Mouse (Mus musculus) right cerebral cortex, adult 18-20 months (tissue): Measurements from ENCODE around the gene Nudt16.
"Not testable (repeated sequence)": the region's sequence is repeated elsewhere in the genome, so short reads cannot be mapped to it uniquely, and the experiment has no call there.

ENCODE experiments used
- DNase-seq: peaks from one replicate; pipeline ENCODE4 v3.0.0; 2022; ENCODE audit warnings: mixed read lengths

Gene Nudt16

DNA sequence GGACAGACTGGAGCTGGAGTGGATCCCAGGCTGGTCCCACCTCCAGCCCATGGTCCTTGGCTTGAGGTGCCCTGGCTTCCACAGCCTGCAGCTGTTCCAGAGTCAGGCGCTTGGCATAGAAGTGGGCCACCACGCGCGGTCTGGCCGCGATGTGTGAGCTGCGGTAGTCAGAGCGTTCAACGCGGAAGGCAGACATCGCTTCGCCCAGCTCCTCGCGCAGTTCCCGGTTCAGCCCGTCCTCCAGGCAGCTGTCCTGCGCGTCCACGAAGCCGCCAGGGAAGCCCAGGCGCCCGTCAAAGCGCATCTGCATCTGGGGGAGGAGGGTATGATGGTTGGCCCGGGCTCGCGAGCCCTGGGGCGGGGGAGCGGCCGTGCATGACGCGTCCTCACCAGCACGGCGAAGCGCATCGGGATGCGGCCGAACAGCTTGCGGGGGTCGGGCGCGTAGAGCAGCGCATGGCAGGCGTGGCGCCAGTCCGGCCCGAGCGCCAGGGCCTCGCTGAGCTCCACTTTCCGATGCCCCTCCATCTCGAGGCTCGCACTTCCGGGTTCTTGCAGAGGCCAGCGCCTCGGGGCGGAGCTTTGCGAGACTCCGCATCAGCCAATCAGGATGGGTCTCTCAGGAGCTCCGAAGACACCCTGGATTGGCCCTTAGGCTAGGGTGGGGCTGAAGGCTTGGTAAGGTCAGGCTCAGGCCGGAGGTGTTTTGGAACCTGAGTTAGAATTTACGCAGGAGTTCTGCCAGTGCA lies at the start of gene Nudt16:
Nudt16 (minus strand) TSS at position 572 of the 749 bp plus-strand sequence.
- peak; percentile 93 for DNase-seq

DNA sequence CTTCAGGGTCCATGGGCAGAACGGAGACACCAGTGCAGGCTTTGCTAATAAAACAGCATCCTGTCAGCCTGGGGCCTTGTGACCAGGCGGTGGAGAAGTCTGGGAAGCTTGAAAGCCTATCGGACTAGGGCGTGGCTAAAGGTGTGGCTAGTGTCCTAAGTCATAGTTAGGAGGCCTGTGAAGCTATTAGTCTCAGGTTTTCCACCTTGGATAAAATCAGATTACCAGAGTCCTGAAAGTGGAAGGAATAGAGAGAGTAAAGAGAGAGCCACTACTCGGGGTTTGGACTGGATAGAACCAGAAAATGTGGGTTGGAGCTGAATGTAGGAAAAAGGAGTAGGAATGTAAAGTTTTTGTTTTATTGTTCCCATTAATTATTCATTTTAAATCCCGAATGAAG lies 13.4 kb upstream of the Nudt16 start, which contains the start of gene 1700080E11Rik:
1700080E11Rik (minus strand) TSS at position 101 of the 400 bp plus-strand sequence.
- DNase-seq = no peak

DNA sequence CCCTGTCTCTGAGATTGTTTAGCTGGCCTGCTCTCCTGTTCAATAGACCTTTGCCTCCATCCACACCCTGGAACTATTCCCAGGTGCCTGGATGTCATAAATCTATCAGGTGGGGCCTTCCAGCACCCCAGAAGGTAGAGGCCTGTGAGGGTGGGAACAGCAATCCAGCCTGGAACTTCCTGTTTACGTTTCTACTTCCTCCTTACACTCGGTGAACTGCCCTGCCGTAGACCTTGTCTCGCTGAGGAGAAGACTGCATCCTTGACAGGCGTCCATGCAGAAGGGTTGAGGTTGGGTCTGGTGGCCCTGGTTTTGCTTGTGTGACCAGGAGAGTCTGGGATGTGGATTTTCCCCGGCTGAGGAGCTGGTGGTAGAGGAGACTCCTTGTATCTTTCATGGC lies 7.6 kb upstream of the Nudt16 start:
- DNase-seq = no peak

DNA sequence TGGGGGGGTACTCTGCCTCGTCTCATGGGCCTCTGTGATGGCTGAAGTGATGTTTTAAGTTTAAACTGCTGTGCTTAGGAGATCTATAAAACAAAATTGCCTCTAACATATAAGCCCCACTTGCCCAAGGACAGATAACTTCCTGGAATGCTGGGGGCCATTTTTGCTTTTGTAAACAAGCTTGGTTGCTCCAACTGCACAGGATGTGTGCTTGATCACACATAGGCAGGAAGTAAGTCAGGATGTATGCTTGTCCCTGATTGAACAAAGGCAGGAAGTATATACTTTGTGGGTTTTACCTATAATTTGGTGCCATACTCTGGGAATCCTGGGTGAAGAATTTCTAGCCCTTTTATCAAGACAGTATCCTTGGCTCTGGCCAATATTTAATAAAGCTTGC lies 4.8 kb upstream of the Nudt16 start:
- no peak for DNase-seq

DNA sequence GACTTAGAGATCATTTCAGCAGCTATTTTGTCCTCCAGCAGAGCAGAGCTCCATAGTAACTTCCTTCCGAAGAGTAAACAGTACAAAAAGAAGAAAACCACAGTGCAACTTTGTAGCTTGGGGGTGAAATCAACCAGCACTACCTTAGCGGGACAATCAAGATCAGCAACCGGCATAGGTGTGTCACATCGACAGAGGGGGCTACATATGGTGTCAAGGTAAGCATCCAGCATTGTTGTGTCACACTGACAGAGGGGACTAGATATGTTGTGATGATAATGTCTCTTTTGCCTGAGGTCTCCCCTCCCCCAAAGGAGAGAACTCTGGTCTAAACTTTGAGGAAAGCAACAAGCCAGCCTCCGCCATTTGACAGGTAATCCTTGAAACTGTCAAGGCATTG lies 2.9 kb upstream of the Nudt16 start:
- no peak for DNase-seq

DNA sequence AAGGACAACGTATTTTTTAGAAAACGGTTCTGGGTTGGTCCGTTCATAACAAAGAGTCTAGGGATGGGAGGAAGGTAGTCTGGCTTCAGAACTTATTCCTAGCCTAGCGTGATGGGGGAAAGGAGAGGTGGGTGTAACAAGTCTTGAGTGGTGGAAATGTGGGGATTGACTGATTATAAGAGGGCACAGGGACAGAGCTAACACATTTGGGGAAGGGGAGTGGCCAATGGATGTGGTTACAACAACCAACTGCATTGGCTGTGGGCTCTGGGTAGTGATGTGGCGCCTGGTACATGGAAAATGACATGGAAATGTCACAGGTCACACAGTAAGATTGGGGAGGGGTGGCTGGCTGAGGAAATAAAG lies 361 bp upstream of the Nudt16 start:
- DNase-seq = no peak

DNA sequence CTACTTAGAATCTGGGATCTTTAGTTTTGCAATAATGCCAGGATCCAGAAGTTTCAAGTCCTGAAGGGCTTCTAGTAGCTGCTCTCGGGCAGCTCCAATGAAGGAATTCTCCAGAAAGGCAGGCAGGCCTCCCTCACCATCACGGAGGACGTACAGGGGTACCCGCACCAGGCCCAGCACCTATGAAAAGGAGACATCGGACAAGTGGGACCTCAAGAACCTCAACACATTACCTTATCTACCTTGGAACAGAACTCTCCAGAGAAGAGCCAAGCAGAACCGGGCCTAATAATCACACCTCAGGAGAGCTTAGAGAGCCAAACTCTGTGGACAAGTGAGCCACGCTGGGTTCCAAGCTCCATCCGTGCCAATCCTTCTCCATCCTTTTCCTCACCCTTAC lies 1.3 kb downstream of the Nudt16 start:
- no peak for DNase-seq

DNA sequence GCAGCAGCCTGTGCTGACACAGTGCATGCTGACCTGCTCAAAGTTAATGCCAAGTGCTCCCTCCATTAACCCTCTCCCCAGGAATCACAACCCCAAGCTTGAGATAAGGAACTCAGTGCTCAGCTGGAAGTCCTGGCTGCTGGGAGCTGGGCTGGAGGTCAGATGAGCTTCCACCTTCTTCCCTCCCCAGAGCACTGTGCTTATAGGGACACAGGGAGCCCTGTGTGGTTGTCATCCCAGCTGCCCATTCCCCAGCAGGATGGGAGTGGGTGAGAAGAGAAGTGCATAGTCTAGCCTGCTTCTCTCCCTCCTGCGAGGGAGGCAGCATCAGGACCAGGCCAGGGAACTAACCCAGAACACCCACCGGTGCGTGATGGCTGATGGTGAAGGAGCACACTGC lies 6.4 kb downstream of the Nudt16 start:
- not testable (repeated sequence) for DNase-seq

DNA sequence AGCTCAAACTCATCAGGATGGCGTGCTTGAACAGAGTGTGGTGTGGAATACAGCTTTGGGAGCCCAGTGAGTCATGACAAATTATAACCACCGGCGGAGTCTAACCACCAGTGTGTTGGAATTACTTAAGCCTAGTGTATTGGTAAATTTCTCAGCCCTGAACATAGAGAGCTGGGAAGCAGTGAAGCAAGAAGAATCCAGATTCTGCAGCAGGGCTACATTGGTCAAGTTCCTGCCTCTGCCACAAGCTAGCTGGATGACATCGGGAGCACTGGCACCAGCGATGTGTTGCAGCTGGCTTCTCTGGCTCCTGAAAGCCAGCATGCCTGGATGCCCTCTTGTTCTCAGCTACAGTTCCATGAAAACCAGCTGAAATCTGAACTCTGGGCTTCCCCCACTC lies 27.7 kb downstream of the Nudt16 start:
- DNase-seq = no peak

DNA sequence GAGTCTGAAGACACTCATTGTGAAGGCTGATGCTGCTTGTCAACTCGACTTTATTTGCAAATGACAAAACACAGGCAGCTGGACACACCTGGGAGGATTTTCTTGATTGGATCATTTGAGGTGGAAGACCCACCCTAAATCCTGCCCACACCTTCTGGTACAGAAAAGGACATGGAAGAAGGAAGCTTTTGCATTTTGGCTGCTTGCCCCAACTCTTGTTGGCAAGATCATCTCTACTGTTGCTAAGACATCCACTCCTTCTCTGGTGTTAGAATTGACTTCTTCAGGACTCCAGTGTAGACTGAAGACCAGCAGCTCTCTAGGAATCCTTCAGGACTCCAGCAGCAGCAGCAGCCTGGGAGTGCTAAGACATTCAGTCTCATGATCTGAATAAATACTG lies 29.7 kb downstream of the Nudt16 start:
- DNase-seq = peak; percentile 25

DNA sequence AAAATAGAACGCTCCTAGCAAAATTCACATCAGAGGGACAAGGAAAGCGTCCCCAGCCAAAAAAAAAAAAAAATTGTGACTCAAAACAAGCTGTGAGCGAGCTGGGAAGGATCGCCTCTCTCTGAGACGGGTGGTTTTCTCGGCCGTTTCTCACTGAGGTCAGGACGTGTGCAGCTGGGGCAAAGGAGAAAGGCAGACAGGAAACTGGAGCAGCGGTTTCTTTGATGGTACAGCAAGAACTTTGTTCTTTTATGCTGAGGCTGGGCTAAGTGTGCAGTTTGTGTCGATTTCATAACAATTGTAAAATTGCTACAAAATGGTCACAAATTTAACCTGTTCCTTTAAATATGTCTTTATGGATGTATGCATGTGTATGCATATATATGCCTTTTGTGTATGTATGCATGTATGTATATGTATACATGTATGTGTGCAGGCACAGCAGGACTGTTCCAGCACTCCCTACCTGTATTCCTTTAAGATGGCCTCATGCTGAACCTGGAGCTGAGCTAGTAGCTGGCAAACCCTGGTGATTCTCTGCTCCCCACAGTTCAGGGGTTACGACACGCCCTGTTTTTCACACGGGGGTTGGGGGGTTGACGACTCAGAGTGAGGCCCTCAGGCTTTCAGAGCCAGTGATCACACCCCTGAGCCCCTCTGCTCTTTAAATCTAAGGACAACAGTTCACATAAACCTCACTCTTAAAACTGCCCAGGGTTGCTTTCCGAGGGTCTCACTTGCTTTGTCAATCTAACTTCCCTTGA lies 30.6 kb downstream of the Nudt16 start:
- DNase-seq = no peak

DNA sequence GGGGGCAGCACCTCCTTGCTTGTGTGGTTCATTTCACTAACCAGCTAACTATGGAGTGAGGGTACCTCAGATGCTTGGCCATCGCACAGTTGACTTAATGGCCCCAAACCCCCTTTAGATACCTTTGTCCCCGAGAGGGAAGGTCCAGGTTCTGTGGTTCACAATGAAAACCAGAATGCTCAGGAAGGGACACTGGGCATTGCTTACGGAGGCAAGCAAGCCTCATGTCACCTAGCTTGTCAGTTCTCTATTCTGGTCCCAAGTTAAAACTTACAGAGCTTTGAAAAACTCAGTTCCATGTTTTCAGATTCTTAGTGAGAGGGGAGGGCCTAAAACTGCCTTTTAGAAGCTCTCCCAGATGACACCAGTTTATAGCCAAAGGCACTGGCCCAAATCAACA lies 51.4 kb downstream of the Nudt16 start:
- no peak for DNase-seq
